Mouse (Mus musculus): ENCODE data around the gene Clic6.

GRCm38 (mm10) chr16:92511773-92512391 is 26.3 kb downstream of the Clic6 start:
- TF ChIP-seq CTCF (IDR thresholded peaks at IDR 0.05; ENCODE audit: extremely low read depth, insufficient read depth, insufficient read length, insufficient replicate concordance) (peak; percentile 34; the same call in 1 of the 2 replicates), POLR2A (IDR thresholded peaks at IDR 0.05; ENCODE audit: low read depth, low read length) (no peak)
